Mouse (Mus musculus) ES-Bruce4 (cell line): ENCODE measurements around the gene Anpep.

Experiments used
- CTCF ChIP-seq: IDR thresholded peaks from one replicate; pipeline ENCODE4 v1.8.1; 2011; ENCODE audit warnings: low read depth, low read length
- EP300 ChIP-seq: IDR thresholded peaks from 2 replicates; pipeline ENCODE4 v1.6.1; 2011; ENCODE audit warnings: low read depth, low read length; ENCODE audit not compliant: insufficient read depth
- POLR2A ChIP-seq: IDR thresholded peaks from one replicate; pipeline ENCODE4 v1.8.1; 2011; ENCODE audit warnings: low read length; ENCODE audit not compliant: insufficient read depth

DNA sequence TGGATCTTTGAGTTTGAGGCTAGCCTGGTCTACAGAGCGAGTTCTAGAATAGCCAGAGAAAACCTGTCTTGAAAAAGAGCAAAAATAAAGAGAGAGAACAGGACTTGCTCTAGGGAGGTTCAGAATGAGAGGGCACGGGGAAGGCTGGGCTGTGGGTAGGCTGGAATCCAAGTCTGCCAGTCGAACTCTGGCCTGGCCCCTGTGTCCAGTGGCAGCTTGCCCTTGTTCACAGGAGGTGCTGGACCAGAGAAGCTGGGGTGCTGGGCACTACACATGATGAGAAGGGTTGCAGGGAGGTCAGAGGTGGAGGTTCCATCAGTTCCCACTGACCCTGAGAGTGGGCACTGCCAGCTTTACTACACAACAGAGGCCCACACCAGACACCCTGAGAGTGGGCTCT lies 32.5 kb downstream of the Anpep start:
- TF ChIP-seq POLR2A = no peak
- no peak for TF ChIP-seq EP300
- TF ChIP-seq CTCF = no peak
